Mouse (Mus musculus): ENCODE data around the gene Hes1.

Hes1 gene

DNA sequence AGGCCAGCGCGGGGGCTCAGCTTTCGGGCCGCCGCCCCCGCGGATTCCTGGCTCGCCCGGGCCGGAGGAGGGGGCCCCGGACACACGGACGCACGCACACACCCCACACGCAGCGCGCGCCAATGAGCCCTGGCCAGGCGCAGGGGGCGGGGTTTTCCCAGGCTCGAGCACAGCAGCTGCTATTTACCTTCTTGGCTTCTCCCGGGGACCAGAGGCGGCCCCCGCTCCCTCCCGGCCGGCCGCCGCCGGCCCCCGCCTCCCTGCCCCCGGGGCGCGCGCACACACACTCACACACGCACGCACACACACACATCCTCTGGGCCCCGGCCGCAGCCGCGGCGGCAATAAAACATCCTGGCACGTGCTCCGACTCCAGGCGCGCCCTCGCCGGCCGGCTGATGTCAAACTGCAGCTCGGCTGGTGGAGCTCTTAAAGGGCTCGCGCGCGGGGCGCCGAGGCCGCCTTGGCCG lies at the start of gene Hes1:
TSS of gene Hes1 (plus strand) at position 401 of the 470 bp plus-strand sequence.
- DNase-seq (ENCODE audit: low read depth): peak; percentile 83

DNA sequence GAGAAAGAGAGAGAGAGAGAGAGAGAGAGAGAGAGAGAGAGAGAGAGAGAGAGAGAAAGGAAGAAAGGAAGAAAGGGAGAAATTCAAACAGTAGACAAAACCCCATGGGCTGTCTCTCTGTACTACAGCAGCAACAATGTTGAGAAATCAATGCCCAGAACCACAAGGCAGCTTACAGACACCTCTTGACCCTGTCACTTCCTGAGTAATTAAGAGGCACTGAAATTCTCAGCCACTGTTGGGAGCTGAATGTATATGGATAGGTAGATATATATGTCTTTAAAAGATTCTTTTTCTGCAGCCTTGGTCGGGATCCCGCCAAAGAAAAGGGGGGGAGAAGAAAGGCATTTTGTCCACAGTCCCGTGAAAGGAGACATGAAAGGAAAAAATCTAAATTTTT lies 48.1 kb upstream of the Hes1 start:
- DNase-seq (ENCODE audit: low read depth): no peak

DNA sequence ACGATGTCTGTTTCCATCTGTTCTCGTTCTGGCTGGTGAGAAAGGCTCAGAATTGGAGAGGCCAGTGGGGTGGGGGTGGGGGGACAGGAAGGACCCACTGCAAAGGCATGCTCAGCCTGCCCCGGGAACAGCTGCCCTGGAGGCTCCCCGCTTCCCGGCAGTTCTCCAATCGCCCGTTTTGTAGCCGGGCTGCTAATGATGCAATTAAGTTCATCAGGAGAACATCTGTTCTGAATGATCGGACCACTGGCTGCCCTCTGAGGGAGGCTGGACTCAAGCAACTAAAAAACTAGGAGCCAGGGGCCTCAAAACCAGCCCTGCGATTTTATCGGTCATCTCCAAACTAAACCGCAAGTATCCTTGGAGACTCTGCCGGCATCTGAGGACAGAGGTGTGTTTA lies 44.1 kb upstream of the Hes1 start:
- no peak for DNase-seq (ENCODE audit: low read depth)

DNA sequence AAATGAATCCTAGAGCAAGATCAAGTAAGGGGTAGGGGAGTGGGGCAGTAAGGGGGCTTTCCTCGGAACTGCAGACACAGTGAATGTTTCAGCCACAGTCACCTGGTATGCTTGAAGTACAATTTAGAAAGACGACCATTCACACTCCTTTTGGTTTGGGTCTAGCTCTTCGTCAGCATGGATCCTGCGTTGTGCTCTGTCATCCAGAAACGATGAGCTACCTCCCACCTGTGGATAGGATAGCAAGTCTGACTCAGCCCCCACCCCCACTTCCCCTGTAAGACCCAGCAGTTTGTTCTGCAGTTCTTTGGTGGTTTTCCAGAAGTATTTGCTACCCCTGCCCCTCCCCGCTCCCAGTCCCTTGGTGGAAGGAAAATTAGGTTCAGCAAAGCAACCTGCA lies 41.8 kb upstream of the Hes1 start:
- no peak for DNase-seq (ENCODE audit: low read depth)

DNA sequence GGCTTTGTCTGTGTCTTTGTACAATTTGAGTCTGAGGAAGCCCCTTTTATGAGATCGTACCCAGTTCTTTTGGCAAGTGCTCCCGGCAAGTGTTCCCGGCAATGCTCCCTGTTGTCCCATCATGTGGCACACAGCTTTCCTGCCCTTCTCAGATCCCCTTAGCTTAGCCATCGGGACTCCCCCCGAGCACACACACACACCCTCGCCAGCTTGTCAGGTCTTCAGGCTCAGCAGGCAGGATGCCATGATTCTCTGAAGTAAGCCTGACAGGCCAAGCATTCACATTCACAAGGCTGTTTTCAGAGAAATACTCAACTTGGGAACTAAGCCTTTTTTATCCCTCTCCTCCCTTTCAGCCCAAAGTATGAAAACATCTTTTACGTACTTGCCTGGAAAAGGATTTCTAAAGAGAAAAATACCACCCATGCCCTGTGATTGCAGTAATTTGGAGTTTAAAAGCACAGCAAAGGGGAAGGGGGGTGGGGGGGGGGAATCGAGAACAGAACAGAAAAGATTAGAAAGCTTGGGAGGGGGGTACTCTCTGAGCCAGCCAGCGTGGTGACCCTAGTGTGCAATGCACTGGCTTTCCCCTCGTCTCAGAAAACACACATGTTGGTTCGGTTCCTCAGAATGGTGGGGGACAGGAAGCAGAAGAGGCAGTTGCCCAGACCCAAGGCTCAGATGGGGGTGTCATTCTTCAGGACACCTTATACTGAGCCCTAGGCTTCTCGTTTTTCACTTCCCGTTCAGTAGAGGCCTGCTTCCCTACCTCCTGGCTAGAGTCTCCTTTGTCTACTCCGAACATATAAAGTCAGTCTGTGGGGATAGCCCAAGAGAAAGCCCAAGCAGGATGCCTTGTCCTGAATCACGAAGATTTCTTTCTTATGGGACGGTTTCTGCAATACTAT lies 41.0 kb upstream of the Hes1 start:
- no peak for DNase-seq (ENCODE audit: low read depth)

DNA sequence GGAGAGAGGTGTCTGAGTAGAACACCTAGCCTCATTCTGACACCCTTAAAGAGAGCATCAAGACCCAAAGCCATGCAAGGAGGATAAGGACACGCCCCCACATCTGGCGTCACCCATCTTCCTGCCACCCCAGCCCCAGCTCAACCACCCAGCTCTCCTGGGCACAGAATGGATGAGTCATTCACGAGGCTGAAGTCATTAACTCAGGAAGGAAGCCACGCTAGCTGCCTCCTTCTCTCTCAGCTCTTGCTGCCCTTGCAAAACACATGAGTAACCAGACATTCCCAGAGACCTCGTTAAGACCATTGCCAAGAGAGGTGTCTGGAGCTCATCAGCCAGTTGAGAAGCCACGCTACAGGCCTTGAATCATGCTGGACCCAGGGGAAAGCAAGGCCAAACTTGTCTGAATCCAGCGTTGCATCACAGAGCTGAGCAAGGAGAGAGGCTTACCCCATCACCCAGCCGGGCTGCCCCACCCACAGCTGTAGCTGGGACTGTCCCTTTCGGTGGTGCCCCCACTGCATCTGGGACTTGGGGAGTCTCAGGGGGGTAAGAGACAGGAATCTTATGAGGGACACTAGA lies 39.4 kb upstream of the Hes1 start:
- peak; percentile 87 for DNase-seq (ENCODE audit: low read depth)

DNA sequence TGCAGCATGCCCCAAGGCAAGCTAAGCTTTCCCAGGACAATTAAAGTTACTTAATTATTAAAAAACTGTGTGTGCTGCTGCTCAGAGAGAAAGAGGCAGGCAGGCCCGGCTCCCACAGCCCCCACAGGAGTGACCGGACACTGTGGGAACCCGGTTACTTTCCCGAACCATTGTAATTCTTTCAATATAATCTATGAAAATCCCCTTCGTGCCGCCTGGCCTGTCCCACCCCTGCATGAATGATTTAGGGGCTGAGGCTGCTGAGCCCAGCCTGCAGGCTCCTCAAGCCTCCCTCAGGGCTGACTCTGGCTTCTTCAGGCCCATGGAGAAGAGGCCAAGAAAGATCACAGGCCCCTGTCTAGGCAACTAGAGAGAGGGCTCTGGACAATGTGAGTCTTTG lies 36.0 kb upstream of the Hes1 start:
- no peak for DNase-seq (ENCODE audit: low read depth)

DNA sequence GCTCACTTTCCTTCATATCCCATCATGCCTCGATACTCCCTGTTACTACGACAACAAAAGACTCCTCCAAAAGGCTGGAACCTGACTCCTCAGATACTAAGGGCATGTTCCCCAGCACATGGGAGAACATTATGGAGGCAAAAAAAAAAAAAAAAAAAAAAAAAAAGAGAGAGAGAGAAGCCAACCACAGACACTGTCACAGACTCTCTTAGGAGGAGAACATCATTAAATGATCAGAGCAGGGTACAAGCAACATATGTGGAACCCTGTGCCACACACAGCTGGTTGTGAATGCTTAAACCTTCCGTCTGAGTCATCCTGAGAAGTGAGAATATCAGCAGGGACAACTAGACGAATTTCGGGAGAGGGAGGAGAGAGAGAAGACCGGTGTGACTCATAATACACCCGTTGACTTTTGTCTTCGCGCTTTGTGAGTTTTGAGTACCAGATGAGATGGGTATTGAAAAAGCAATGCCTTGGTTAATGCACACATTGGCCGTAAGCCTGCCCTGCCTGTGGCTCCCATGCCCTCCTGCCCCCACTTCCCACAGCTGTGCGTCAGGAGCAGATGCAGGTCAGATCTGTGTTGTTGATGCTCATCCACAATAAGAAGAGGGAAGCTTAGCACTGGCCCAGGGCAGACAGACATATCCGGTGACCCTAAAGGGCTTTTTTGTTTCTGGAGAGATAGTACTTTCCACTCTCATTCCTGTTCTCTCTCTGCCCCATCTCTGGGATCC lies 34.8 kb upstream of the Hes1 start:
- DNase-seq (ENCODE audit: low read depth): no peak

DNA sequence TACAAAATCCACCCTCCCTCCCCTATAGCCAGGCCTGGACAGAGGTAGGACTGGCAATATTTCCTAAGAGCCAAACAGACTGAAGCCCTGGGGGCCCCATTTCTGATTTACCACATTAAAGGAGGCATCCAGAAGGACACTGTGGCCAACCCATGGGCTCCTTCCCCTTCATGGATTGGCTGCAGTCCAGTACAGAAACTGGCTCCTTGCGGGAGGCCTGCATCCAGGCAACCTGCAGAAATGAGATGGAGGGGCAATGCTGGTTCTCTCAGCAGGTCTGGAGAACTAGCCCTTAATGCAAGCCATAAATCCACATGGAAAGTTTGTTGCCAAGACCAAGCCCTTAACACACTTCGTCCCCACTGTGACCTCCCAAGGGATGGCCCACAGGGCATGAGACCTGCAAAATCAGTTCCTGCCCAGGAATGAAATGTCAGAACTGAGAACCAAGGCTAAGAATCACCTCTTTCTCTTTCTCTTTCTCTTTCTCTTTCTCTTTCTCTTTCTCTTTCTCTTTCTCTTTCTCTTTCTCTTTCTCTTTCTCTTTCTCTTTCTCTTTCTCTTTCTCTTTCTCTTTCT lies 31.8 kb upstream of the Hes1 start:
- peak; percentile 9 for DNase-seq (ENCODE audit: low read depth)

DNA sequence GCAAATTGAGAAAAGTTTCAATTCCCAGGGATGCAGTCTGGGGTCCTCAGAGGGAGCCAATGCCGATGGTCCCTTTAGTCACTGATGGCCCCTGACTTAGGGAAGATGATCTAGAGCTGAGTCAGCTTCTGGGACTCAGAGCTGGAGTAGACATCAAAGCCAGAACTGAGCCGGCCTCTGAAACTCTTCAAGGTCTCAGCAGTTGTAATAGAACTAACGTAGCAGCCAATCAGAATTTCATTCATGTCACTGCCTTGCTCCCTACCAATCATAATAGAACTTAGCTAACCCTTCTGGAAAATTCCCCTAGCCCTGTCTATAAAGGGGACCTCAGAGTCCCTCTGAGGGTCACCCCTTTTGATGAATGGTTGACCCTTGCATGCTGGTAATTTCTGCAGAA lies 30.8 kb upstream of the Hes1 start:
- DNase-seq (ENCODE audit: low read depth): no peak

DNA sequence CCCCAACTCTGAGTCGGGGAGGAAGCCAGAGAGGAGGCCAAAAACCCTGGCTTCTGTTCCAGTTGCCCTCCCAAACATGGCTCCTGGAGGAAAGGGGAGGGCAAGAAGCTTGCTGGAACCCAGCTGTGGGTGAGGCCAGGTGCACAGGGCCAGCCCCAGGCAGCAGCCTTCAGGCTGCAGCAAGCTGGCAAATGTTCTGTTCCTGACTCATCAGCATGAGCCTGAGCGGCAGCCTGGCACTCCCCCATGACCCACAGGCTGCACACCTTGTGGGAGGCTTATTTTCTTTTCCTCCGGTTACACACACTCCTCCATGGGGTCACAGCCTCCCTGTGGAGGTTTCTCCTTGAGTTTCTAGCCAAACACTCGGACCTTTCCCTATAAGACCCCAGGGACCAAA lies 30.2 kb upstream of the Hes1 start:
- DNase-seq (ENCODE audit: low read depth): peak; percentile 46

DNA sequence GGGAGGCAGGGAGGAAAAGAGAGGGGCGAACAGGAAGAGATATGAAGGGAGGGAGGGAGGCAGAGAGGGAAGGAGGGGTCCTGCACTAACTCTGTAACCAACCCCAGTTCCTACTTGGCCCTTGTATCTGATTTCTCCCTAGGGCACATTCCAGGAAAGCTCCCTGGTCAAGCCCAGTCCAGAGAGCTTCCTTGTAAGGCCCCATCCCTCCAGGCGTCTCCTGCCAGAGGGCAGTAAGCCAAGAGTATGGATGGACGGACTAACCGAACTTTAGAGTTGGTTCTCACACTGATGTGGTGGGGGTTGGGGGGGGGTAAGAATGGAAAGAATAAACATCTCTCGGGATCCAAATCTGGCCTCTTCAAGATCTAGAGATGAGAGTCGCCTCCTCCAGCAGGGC lies 29.7 kb upstream of the Hes1 start:
- peak; percentile 57 for DNase-seq (ENCODE audit: low read depth)

DNA sequence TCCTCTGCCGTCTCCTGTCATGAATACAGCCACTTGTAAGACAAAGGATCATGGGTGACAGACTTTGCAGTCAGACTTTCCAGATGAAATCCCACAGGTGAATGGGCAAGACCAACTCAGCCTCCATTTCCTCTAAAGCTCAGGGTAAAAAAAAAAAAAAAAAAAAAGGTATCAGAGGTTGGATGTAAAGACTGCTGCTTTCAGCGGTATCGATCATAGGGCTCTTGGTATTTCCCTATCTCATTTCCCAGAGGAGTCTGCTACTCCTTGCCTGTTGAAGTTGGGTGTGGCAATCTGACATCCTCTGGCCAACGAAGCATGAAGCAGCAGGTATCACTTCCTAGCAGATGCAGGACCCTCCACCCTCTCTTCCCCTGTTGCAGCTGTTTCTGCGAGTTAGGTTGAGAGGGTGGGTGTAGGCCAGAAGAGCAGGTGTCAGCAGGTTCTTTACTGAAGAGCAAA lies 29.2 kb upstream of the Hes1 start:
- no peak for DNase-seq (ENCODE audit: low read depth)

DNA sequence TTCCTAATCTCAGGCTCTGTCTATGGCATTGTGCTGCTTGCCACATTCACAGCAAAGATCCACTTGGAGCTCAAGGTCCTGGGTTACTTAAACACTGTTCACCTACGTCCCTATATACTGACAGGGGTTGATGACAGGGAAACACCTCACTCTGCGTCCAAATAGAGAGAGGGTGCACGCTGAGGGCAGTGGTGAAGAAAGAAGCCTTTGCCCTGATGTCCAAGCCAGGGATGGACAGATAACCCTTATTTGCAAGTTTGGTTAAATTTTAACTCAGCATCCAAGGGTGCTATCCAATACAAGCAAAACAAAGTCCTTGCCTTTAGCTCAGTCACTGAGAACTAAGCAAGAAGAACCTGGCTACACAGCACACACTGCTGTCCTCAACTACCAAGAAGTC lies 28.1 kb upstream of the Hes1 start:
- no peak for DNase-seq (ENCODE audit: low read depth)

DNA sequence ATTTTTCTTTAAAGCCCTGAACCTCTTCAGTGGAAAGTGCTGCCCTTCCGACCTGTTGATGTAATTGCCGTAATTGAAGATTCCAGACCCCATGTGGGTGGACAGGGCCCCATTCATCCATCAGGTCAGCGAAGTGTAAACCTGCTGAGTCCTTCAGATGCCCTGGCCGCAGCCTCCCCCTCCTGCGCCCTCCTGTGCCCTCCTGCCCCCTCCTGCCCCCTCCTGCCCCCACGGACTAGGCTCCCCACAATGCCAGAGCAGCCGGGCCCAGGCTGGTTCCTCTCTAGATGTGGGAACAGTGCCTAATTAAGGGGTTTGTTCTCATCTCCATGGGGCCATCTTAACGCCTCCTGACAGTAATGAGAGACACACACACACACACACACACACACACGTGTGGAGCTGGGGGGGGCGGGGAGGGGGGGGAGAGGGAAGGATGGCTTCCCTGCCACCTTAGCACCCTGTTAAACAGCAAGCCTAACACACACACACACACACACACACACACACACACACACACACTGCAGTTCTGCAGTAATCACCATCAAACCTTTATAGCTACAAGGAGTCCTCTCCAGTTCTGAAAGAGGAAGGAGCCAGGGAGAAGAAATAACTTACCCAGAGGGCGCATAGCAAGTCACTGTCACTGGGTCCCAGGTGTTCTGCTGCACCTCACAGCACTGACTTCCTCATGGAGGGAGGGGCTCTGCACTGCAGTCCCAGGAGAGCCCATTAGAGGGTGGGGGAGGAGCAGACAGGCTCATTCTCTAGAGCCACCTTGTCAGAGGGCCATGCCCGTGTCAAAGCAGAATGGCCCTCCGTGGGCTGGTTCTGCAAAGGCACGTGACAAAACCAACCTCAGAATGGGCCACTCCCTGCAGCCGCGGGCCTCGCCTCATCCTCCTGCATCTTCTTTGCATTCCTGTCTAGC lies 25.3 kb upstream of the Hes1 start:
- no peak for DNase-seq (ENCODE audit: low read depth)

DNA sequence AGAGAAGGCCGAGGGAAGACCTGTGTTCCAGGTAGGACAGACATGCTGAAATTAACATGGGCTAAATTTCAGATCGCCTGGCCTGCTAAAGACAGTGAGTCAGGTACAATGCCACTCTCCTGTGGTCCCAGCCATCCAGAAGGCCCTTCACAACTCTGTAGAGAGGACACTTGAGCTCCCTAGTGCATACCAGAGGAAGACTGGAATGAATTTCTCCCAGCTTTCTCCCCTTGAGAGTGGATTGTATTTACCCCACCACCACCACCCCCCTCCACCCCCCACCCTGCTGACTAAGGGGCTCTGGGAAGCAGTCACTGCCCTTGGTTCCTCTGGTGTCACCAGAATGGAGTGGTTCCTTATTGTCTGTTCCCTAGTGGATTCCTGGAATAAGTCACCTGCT lies 24.3 kb upstream of the Hes1 start:
- DNase-seq (ENCODE audit: low read depth): no peak

DNA sequence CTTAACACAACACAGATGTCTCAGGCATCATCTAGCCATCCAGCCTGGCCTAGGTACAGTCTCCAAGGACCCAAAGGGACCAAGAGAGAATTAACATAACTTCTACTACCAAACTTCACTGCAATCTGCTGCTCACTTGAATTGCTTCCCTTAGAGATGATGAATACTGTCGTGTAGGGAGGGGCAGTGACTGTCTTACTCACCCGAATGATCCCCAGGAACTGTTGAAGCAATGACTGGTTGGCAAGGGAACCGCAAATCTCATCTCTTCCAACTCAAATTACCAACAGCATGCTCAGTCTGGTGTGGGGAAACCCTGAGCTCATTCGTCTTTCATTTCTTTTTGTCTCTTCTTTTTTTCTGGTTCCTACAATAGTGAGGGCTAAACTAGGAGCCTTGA lies 21.3 kb upstream of the Hes1 start:
- peak; percentile 56 for DNase-seq (ENCODE audit: low read depth)

DNA sequence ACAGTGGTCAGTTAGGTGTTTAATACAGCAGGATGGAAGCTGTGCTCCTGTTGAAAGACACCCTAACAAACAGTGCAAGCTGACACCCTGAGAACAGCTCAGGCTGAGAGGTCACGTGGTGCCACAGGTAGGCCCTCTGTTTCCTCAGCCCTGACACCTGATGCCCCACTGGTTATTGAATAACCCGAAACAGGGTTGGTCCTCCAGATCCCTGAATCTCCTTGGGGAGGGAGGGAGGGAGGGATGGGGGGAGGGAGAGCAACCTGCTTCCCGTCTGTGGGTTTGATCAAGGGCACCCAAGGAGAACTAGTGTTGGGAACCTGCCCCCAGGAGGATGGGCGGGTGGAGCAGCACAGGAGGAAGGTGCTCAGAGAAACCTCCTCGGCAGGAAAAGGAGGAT lies 18.6 kb upstream of the Hes1 start:
- no peak for DNase-seq (ENCODE audit: low read depth)

DNA sequence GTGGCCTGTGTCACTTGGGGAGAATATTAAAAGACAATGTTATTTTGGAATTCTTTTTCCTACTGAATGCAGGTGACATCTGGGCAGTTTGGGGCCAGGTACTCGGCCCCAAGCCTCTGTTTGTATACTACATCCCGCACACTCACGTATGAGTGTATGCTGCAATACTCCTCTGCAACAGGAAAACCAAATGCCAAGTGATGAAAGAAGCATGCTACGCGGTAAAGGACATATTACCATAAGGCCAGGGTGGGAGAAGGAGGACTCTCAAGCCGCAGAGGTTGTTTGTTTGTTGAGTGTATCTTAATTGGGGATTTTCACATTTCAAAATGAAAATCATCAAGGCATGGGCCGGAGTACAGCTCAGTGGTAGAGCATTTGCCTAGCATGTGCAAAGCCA lies 17.2 kb upstream of the Hes1 start:
- DNase-seq (ENCODE audit: low read depth): no peak

DNA sequence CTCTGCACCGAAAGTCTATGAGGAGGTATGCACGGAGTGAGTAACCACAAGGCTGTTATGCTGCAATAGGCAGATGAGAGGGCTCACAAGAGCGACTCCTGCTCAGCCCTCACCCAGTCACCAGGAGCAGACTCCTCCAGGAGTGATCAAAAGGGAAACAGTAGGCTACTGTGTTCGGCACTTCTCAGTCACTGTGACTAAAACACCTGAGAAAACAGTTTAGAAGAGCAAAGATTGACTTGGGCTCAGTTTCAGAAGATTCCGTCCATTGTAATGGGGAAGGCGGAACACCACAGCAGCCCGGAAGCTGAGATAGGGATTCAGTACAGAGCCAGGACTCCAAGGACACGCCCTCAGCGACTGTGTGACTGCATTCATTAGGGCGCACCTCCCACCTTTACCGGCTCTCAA lies 16.8 kb upstream of the Hes1 start:
- no peak for DNase-seq (ENCODE audit: low read depth)

DNA sequence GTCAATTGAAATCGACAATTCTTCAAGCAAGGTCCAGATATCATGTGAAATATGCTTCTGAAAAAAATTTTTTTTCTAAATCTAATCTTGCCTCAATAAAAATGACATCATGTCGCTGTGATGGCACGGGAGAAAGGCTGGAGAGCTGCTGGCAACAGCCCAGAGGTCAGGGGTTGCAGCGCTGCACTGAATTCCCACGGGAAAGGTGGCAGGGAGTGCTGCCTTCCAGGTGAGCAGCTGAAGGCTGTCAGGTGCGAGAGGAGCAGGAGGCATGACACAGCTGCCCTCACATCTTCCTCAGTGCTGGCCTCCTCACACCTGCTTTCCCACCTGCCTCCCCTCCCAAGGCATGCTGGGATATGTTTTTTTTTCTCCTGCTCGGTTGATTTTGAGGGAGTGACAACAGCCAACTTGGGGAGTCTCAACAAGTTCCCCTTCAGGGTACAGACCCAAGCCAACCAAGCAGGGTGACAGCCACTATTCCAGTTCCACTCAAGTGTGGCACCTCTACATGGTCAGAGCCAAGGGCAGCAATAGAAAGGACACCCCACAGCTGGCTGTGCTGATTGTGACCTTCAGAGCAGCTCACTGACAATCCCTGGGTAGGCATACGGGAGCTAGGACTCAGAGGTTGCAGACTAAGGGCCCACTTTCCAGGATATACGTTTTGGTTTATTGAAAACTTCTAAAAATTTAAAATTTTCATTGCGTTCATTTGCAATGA lies 13.3 kb upstream of the Hes1 start:
- DNase-seq (ENCODE audit: low read depth): no peak

Data from NIH3T3 (cell line).